Mouse (Mus musculus) natural killer cell, adult 2 months (primary cell): Measurements from ENCODE around the gene Adam22.
"Not testable (repeated sequence)": the region's sequence is repeated elsewhere in the genome, so short reads cannot be mapped to it uniquely, and the experiment has no call there.

ENCODE experiments used
- DNase-seq, 2 experiments: peaks; one replicate each; pipeline ENCODE4 v3.0.0; 2022; ENCODE audit warnings: low spot score in 2 of 2

Gene Adam22

DNA sequence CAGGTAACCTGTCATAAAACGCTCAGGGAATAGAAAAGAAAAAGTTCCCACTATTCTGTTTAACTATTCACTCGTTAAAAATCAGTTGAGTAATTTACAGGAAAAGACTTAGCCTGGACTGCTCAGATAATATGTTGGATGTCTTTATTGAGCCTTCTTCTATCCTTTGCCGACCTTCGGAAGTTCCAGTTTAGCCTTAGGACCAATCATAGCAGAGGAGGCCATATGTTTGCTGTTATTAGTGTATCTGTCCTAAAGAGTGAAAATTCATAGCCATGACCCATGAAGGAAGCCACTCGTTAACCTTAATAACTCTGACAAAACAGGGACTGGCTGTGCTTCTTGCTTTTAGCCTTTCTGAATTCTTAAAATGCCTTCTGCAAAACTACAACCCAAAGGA, 41.3 kb downstream of the Adam22 start:
- no peak for DNase-seq

DNA sequence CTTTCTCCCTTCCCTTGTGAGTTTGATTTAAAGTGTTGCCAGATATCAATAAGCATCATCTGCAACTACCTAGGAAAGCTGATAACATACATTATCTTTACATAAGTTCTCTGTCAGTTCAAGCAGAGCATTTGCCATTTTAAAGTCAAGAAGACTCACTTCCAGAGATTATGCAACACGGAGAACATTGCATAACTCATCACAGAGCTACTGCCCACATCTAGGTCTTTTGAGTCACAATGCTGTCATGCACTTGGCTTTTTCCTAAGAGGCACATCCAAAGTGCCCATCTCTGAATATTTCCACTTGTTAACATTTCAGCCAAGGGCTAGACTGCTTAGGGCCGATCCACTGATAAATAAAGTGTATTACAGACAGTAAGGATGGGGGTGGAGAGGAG, 55.6 kb downstream of the Adam22 start:
- no peak for DNase-seq

DNA sequence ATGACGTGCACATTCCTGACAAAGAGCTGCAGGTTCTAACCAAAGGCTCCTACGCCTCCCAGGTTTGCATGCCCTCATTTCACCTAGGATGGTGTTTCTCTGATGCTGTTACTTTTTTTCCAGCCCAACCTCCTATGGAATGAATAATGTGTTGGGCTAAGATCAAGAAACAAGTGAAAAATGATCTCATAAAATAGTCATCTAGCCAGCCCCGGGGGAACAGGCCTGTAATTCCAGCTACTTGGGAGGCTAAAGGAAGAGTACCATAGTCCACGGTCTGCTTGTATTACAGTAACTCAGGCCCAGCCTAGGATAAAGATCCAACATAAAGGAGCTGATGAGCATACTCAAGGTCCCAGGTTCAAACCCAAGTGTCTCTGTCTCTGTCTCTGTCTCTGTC, 57.1 kb downstream of the Adam22 start:
- no peak for DNase-seq

DNA sequence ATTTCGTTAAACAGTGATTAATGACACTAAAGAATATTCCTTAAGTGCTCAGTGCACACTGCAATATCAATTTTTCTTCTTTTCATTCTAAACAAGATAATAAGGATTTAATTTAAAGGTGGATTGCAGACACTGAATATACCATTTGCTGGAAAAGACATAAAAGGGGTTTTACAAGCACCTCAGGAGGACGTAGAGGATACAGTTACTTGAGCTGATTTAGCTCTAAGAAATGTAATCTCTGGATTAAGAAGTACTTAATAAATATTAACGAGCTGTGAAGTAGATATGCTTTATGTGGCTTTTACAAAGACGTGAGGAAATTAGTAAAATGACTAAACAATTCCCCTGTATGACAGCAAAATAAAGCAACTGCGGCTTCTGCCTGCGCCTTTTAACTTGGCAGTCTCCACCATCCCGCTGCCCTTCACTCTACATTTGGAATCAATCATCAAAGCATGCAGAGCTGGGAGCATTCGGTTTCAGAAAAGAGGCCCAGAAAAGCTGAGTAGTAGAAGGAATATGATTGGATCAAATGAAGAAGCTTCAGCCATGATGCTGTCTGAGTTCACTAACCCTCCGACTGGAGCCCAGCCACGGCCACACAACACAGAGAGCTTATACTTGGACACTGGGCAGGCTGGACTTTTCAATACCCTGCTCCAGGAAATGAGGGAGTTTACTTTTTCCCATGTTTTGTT, 70.1 kb downstream of the Adam22 start:
- DNase-seq, result no peak

DNA sequence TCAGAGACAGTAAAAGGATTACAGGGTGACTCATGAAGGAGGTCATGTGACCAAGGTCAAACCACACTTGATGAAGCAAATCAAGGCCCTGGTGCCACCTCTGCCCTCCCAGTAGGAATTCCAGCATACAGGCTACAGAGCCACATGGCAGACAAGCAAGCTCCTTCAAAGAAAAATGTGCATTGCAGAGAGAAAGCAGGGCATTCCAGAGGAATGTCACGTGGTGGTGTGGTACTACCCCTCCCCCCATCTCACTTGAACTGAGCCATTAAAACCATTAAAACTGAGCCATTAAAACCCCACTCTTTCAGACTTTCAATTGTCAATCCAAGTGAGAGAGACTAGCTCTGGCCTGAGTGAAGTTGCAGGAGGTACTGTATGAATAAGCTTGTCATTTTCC, 74.7 kb downstream of the Adam22 start:
- no peak for DNase-seq

DNA sequence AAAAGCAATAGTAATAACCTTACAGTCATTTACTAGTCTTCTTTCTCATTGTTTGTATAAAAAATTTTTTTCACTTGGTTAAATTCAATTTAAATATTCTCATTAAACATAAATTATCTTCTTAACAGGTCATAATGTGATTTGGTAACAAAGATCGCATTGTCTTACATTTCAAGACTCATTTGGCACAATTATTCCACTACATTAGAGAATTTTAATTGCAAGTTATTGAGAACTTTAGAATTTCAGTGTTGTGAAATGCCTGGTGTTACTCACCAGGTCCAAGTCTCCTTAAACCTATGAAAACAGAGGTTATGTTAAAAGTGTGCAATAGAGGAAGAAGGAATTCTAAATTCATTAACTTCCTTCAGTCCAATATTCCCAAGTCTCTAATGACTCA, 76.5 kb downstream of the Adam22 start:
- DNase-seq, result no peak

DNA sequence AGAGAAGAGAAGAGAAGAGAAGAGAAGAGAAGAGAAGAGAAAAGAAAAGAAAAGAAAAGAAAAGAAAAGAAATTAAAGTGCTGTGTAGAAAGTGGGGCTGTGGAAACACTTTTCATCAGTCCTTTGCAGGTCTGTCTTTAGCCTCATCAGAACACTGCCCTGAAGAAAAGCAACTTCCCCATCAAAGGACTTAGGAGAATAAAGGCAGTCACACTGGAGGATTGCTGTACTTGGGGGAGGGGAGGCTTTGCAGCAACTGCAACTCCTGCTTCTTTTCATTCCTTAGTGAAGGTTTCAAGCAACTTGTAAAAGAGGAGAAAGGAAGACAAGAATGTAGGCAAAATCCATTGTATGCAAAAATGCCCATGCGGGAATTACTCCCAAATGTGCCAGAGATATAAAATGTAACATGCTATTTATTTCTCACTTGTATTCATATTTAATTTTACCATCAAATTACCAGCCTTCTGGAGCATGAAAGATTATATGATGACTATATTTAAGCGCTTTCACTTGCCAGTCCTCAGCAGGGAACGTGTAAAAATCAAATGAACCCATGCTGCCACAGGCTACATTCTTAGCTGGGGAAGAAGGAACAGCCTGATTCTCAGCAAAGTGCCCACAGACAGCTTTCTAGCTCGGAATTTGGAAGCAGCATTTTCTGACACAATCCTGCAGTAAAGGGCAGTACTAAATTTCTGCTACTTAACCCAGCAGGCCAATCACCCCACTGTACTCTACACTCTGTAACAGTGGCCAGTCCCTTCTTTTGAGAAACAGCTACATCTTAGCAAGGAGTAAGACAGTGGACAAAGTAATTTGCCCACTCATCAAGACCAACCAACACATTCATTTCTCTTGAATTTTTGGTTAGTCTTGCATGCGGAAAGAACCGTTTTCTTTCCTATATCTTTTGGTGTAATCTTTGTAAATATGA, 78.0 kb downstream of the Adam22 start:
- no peak for DNase-seq

DNA sequence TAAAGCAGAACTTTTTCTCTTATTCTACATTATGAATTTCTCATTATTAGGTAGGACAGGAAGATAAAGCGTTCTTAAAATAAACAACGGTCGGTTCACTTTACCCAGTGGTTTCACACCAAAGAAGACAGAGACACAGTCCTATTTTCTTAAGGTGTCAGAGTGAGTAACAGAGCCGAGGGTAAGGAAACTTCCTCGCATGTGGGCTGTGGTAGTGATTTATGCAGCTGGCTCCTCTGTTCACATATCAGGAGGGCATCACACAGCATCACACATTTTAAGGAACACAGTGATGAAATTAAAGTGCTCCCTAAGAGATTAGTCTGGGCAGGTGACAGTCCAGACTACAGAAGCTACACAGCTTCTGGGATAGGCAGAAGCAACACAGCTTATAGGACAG, 83.8 kb downstream of the Adam22 start:
- no peak for DNase-seq

DNA sequence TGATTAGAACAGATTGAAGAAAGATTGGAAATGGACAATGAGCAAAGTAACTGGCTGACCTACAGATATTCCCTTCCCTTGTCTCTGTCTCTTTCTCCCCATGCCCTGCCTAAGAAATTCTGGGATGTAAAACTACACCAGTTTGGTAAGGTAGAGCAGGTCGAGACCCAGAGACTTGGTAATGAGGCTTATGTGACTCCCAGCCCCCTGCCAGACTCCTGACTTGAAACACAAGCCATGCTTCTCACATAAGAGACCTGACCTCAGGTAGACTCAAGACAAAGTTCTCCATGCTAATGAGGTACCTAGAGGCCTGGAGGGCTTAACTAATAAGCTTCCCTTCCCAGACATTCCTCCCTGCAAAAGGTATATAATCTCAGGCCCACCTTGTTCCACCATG, 91.8 kb downstream of the Adam22 start:
- no peak for DNase-seq

DNA sequence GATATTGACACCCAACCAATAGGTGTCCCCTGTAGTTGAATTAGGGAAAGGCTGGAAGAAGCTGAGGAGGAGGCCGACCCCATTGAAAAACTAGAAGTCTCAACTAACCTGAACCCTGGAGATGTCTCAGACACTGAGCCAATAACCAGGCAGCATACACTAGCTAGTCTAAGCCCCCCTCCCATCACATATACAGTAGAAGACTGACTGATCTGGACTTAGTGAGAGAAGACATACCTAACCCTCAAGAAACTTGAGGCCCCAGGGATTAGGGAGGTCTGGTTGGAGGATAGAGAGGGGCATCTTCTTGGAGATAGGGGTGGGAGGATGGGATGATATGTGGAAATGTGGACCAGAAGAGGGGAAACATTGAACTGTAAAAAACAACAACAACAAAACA, 110.6 kb downstream of the Adam22 start:
- no peak for DNase-seq

DNA sequence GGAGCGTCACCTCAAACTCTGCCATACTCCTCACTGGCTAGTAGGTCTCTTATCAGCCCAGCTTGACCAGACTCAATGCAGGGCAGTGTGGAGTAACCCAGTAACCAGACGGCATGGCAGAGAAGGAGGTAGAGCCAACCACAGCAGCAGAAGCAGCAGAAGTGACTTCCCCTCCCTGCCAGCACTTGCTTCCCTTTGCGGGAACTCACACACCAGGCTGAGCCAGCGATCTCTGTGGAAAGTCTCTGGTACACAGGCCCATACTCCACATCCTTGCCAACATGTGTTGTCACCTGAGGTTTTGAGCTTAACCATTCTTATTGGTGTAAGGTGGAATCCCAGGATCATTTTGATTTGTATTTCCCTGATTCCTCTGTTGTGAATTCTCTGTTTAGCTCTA, 111.5 kb downstream of the Adam22 start:
- DNase-seq, result no peak

DNA sequence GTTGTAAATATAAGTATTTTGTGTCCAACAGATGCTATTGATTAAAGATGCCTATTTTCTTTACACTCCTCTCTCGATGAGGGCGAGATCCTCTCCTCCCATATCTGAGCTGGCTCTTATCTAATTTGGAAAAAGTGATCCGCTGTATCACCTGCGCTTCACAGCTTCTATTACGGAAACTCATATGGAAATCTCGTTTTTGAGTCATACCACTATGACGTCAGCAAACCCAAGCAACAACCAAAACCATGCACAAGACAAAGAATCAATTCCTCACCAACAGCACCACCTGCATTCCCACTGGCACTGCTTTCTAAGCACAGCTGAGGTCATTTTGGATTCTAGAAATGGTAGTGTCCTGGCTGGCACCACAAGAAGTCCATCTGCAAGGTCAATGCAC, 123.3 kb downstream of the Adam22 start:
- DNase-seq, result no peak

DNA sequence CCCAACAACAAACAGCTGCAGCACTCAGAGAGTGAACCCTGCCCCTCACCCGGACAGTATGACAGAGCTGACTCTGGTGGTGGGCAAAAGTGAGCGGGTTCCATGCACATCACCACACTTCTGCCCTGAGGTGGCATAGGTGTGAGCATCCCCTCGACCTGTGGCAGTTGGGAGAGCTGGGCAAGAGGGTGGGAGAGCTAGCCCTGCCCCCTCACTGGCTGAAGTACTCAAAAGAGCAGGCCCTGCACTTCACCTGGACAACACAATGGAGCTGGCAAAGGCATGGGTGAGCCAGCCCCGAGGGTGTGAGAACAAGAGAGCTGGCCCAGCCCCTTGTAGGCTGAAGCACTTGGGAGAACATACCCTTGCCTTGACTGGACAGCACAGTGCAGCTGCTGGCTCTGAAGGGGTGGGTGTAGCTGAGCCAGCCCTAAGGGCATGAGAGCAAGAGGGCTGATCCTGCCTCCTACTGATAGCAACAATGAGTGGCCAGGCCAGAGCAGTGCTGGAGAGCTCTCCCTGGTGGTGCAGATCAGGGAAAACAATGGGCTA, 124.8 kb downstream of the Adam22 start:
- DNase-seq, result no peak

DNA sequence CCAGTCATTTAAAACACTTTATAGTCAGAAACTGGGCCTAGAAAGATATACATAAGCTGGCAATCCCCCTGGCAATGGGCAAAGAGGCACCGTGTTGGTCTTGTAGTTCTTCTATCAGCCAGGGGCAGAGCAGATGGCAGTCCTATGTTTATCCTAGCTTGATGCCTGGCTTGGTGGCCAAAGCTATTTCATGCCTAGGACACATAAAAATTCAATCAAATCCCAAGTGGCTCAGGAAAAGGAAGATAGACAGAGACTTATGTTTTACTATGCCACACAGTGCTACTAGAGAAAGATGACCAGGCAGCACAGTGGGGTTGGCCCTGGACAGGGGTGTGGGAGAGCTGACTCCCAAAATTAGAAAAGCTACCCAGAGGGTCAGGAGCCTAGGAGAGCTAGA, 125.3 kb downstream of the Adam22 start:
- DNase-seq, result no peak

DNA sequence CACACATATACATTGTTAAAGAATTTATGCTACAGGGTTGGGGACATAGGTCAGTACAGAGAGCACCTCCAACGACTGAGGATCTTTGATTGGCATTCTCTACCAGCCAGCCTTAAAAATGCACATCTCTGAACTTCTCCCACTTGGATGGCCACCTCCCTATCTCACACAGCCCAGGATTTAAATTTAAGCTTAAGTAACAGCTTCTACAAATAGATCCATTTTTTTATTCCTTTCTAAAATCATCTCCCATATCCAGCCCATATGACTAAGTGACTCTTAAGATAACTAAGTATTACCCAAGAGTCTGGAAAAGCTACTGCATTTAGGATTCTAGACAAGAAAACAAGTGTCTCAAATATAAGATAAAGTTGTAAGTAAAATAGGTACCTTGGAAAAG, 140.9 kb downstream of the Adam22 start:
- DNase-seq, result no peak

DNA sequence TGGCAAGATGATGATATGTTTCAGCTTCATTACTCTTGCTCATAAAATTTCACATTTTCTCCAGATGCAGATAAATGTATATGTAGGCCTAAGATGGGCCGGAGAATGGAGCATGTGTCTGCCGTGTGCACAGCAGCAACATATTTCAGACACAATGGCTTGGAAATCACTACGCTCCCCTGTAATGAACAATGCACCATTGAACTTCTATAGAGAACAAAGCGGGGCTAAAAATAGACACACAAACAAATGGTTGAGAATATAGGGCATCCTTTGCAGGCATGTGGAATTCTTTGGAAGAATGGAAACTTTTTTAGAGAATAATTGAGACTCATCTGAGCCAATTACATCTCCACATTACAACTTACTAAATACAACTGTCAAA, 143.6 kb downstream of the Adam22 start:
- DNase-seq, result no peak

DNA sequence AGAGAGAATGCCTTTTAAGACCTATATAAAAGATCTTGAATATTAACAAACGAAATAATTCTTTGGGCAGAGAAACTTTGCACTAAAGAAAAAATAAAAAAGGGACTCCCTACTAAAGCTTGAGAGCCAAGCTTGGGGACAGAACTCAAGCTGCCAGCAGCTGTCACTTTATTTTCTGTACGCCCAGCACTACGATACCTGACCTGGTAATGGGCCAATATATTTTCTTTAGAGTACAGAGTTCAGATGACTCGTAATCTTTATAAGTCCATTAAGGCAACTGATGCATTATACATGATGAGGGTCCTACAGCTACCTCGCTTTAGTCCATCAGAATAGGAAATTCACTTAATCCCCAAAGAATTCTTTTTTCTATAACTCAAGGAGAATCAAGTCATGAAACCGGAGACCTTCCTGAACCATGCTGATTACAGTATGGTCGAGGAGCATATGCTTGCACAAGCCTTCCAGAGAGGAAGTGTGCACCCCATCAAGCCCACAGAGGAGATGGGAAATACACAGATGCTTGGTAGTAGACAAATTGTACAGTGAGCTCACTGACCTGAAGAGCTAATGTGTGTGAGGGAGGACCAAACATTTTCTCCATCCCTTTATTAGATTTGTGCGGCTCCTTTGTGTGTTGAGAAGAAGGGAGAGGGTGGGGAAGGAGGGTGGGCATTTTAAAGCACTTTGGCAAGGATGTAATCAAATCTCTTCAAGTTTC, 144.2 kb downstream of the Adam22 start:
- DNase-seq, result no peak

DNA sequence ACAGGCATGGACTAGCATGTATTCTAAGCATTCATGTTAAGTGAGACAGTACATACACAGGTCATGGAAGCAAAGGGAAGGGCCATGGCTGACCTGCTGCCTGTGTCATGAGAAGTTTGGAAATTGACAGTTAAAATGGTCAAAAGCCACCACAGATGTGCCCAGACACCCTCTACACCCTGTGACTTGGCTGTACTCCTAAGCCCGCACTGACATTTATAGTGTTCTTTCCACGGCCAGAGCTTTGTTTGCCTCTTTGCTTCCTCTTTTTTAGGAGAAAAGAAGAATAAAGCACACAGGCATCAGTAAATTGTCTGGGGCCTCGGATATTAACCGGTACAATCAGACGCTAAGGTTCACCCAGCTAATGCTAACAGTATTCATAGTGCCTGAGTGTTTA, 146.3 kb downstream of the Adam22 start:
- no peak for DNase-seq

DNA sequence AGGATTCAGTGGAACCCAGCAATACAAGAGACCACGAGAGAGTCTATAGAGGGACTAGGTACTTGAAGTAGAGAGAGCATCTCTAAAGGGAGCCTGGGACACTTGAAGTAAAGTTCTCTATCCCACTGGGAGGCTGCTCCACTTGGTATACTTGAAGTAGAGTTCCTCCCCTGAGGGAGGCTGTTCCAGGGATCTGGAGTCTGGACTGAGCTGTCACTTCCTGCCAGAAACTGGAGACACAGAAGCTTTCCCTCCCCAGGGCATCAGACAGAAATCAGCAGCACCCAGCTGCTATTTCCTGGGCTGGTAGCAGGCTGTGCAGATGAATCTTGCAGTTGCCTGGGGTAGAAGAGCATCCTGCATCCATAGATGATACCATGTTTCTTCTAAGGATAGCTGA, 152.1 kb downstream of the Adam22 start:
- no peak for DNase-seq

DNA sequence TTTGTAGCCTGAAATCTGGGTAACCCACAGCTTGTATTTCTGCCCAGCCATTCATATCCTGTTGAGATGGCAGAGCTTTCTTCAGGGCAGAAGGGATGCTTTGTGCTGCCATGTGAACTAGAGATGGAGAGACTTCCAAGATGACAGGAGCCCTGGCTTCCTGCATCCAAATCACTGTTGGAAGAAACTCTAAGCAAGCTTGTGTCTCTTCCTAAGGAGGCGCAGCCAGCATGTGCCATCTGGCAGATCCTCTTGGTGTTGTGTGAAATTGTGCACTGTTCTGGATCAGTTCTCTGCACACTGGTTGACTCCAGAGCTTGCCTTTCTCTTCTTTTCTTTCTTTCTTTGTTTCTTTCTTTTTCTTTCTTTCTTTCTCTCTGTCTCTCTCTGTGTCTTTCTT, 183.0 kb downstream of the Adam22 start:
- not testable (repeated sequence) for DNase-seq

DNA sequence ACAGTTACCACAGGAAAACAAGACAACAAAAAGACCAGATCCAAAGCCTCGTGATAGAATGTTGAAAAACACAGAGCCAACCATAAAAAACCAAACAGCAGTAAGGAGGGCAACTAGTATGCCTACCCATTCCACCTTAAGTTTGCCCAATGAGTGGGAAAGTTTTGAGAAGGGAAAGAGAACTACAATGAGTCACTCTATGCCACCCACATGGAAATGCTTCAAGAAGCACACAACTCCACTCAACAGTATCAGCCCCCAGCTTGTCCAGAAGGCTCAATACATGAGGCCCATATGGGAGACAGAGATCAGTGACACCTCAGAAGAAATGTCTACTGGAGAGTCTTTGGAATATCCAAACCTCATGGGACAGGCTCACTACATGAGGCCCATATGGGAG, 187.3 kb downstream of the Adam22 start:
- no peak for DNase-seq

DNA sequence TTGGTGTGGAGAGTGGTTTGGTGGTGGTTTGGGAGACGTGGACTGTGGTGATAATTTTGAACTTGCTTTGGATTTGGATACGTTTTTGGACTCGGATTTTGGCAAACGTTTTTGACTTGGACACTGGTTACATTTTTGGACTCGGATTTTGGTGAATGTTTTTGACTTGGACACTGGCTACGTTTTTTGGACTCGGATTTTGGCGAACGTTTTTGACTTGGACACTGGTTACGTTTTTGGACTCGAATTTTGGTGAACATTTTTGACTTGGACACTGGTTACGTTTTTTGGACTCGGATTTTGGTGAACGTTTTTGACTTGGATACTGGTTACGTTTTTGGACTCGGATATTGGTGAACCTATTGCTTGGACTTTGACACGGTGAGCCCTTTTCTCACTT, 189.8 kb downstream of the Adam22 start:
- DNase-seq, result no peak
